Mouse (Mus musculus) regulatory T cell (primary cell): ENCODE results near the gene Depdc5.
"Not testable (repeated sequence)": the region's sequence is repeated elsewhere in the genome, so short reads cannot be mapped to it uniquely, and the experiment has no call there.

Experiments used
- in situ Hi-C: fragments of 300-600 bp; cut with MboI, MseI; formaldehyde crosslinking; loops from one replicate; pipeline ENCODE4 v1.15.1; 2025; ENCODE audit warnings: high pct_unique_total_duplicates

Depdc5 gene

GRCm38 (mm10) chr5:33030425-33031175, 167.1 kb downstream of the Depdc5 start:
- in situ Hi-C loops, result loop anchor here (5.0 kb wide), 2 partner anchors 93 to 327 kb away; no protein-coding TSS in a partner anchor

GRCm38 (mm10) chr5:33032036-33032773, 168.7 kb downstream of the Depdc5 start:
- in situ Hi-C loops, result loop anchor here (5.0 kb wide), 2 partner anchors 95 to 325 kb away; no protein-coding TSS in a partner anchor

- in situ Hi-C loops, result loop anchor here (5.0 kb wide), 2 partner anchors 96 to 324 kb away; no protein-coding TSS in a partner anchor
These were observed 169.6 kb downstream of the Depdc5 start for GRCm38 (mm10) chr5:33033121-33033520.

GRCm38 (mm10) chr5:33033633-33034032, 170.1 kb downstream of the Depdc5 start:
- in situ Hi-C loops, result loop anchor here (5.0 kb wide), 2 partner anchors 96 to 324 kb away; no protein-coding TSS in a partner anchor

GRCm38 (mm10) chr5:33034100-33034499, 170.6 kb downstream of the Depdc5 start:
- in situ Hi-C loops, result loop anchor here (5.0 kb wide), 2 partner anchors 97 to 323 kb away; no protein-coding TSS in a partner anchor

GRCm38 (mm10) chr5:33034916-33035315, 171.4 kb downstream of the Depdc5 start:
- in situ Hi-C loops, result loop anchor here (5.0 kb wide), 2 partner anchors 98 to 322 kb away; no protein-coding TSS in a partner anchor

- in situ Hi-C loops, result no loop called here
These were observed 175.4 kb downstream of the Depdc5 start for GRCm38 (mm10) chr5:33038656-33039509.

GRCm38 (mm10) chr5:33039510-33039911, 176.0 kb downstream of the Depdc5 start:
- in situ Hi-C loops, result no loop called here

GRCm38 (mm10) chr5:33040735-33041134, 177.2 kb downstream of the Depdc5 start:
- in situ Hi-C loops, result not testable (repeated sequence)

- in situ Hi-C loops, result no loop called here
These were observed 179.9 kb downstream of the Depdc5 start for GRCm38 (mm10) chr5:33043397-33043796.
